Mouse (Mus musculus) B cell, adult 62 days (primary cell): Measurements from ENCODE around the gene Nsun6. TPM values are rescaled to one million over a fixed set of nuclear protein-coding genes. Genes with fewer than 3 reads are reported as not detected.

Source experiments
- total RNA-seq: library from RNA; stranded (reverse); gene quantifications from 4 replicates; pipeline ENCODE4 v1.2.4, GENCODE M21; 2023

The Nsun6 gene
- 25.2 to 39.2 TPM (median 28.5 TPM) in 4 replicates for total RNA-seq

GRCm38 (mm10) chr2:15054945-15055637, at the start of gene Nsun6:
TSS of gene Nsun6 (minus strand) at chr2:15055069.

DNA sequence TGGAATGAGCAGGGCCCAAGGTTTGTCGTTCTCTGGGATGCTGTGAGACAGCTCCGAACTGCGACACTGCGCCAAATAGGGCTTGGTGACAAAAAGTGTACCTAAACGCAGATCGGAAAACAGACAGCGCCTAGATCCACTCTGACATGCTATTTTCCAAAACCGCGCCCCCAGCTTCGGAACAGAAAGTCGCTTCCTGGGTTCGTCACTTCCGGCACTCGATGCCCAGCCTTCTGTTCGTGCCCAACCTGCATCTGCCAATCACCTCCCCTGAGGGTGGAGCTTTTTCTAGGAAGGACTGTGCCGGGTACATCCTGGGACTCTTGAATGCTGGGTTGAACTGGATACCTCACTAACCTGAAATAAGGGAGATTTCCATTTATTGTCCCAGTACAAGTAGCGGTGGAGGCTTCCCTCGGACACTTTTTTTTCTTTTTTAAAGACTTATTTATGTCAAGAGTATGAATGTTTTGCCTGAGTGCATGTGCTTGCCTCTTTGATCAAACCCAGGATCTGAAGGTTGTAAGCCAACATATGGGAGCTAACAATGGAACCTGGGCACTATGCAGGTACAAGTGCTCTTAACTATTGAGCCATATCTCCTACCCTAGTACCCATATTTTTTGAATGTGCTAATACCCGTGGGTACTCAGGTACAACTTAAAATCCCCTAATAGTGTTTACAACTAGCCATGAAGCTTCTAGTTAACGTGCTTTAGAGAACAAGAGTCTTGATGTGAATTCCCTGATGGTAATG, 5.6 kb downstream of the Nsun6 start, which contains the start of gene Arl5b:
Arl5b (plus strand) TSS at position 279 of the 757 bp plus-strand sequence.

Other genes with a start within 250 kb of the Nsun6 start
- 156 to 179 TPM (median 164 TPM) in 4 replicates for gene Arl5b, start 5.7 kb downstream of the Nsun6 start, total RNA-seq